Mouse (Mus musculus) left cerebral cortex, postnatal 4 days (tissue): ENCODE results near the gene Pnkp. TPM values are rescaled to one million over a fixed set of nuclear protein-coding genes. Genes with fewer than 3 reads are reported as not detected.
A peak's percentile ranks its signal among the peaks of the same experiment; 100 is the strongest.

Experiments used
- DNase-seq: peaks from one replicate; pipeline ENCODE4 v3.0.0-alpha.2; 2022
- intact Hi-C: fragments of 180-260 bp; cut with DNase I; formaldehyde crosslinking; loops from one replicate; pipeline ENCODE4 v1.15.1; 2025
- microRNA-seq: library from miRNA; unstranded; fragments of <30 nt; microRNA quantifications from one replicate; pipeline ENCODE4 v1.2.0, GENCODE M21; 2022
- total RNA-seq, 2 experiments: library from RNA; stranded (reverse); gene quantifications; 2 replicates each; pipeline ENCODE4 v1.2.3; 2021

The Pnkp gene
- total RNA-seq, 2 experiments from 2014 or later: 27.5 to 29.3 TPM

DNA sequence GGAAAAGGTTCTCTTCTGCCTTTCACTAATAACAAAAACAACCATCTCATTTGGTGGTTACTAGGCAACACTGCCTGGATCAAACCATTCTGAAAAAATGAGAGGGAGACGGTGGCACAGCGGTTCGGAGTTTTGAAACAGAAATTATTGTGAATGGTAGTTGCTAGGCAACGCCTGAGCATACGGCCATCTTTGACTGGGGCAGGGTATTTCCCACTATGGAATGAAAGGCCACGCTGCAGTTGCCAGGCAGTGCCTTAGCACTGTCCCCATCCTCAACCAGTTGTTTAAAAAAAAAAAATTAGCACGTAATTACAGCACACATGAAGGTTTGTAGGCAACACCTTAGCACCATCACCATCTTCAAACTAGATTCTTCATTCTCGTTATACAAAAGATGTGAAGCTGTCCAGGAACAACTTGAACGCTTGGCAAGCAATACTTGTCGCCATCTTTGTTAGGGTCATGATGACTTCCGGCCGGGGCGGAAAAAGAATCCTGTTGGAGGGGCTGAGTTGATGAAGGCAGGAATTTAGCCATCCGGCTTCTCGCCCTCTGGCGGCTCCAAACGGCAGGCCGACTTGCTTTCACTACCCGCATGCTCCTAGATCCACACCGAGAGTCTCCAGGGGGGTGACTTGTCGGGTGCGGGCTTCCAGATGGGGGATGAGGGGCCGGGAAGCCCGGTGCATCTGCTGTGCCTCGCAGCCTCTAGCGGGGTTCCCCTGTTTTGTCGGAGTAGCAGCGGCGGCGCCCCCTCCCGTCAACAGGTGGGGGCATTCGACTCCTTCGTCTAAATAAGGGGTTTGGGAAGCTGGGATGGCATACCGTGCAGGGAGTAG, 38.9 kb downstream of the Pnkp start, which contains the start of gene Fuz:
Gene Fuz (plus strand): TSS at position 487 of the 842 bp plus-strand sequence.
- intact Hi-C loops: no loop called here
- DNase-seq: peak; percentile 93

DNA sequence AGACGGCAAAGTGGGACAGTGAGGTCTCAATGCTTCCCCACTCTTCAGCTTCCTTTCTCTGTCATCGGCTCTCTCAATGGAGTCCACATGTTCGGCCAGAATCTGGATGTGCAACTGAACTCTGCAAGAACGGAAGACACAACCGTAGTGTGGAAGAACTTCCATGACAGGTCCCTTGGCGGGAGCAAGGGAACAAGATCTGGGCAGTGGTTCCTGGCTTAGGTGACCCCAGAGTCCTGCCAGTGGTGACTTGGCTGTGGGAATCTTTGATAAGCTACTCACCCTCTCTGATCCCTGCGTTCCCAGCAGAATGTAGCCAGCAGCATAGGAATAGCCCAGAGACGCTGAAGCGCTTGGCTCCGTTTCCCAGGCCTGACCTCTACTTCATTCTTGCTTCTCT, 39.6 kb downstream of the Pnkp start:
- intact Hi-C loops: no loop called here

DNA sequence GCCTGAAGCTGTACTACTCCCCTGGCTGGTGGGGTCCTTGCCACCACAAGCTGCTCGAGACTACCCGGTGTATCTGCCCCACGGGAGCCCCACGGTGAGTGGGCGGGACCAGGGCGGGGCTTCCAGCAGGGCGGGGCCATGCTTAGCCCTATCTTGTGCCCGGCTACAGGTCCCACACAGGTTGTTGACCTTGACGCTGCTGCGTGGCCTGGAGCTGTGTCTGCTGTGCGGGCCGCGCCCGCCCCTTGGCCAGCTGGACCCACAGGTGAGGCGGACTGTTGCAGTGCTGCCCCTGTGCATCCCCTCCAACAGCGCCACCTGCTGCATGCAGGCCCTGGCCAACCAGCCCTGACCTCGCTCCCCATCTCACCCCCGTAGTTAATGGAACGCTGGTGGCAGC, 41.7 kb downstream of the Pnkp start:
- intact Hi-C loops: no loop called here
- peak; percentile 46 for DNase-seq

More for the DNA sequence above, 39.6 kb downstream of the Pnkp start:
- DNase-seq: no peak

DNA sequence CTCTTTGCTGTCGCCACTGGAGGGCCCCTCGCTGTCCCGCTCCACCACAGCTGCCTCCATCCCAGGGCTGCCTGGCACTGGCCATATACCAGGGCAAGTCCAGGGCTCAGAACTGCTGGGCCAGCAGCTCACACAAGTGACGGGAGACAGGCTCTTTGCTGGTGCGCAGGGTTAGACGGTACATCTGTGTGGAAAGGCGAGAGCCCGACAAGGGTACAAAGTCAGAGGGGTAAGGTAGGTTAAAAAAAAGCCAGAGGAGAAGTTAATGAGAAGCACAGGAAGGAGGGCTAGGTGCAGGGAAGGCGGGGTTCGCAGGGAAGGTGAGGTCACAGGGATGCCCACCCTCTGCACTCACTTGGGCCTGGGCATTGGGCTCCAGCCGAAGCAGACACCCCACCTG, 43.7 kb downstream of the Pnkp start:
- no peak for DNase-seq
- intact Hi-C loops: no loop called here

DNA sequence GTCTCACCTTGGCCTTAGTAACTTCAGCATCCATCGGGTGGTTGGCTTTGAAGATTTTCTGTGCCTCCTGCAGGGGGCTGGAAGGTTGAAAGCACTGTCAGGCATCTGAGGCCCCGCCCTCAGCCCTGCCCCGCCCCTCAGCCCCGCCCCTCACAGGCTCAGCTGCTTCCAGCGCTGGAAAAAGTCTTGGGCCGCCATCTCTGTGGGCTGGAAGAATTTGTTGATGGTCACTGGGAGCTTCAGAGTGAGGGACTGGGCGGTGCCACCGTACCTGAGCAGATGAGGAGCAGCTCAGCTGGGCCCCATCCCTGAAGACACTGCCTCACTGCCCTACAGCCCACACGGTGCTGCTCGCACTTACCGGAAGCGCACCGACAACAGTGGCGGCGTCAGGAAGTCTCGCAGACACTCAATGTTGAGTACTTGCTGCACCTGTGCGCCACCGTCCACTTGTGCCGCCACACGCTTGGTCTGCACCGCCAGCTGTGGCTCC, 44.3 kb downstream of the Pnkp start:
- intact Hi-C loops: no loop called here
- DNase-seq: no peak

DNA sequence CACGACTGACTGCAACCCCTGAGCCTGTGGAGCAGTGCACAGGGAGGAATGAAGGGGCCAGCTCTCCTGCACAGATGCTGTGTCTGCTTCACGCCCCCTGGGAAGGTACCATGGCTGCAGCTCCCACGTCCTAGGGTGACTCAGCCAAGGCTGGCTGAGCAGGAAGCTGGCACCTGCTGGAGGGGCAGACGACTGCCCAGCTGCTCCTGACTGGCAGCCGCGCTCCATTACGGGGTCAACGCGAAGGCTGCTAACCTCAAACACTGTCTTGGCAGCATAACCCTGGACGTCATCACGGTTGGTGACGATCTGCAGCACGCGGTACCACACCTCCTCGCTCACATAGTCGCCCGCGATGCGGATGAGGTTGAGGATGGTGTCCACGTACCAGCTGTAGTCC, 48.5 kb downstream of the Pnkp start:
- intact Hi-C loops: no loop called here
- DNase-seq: no peak

DNA sequence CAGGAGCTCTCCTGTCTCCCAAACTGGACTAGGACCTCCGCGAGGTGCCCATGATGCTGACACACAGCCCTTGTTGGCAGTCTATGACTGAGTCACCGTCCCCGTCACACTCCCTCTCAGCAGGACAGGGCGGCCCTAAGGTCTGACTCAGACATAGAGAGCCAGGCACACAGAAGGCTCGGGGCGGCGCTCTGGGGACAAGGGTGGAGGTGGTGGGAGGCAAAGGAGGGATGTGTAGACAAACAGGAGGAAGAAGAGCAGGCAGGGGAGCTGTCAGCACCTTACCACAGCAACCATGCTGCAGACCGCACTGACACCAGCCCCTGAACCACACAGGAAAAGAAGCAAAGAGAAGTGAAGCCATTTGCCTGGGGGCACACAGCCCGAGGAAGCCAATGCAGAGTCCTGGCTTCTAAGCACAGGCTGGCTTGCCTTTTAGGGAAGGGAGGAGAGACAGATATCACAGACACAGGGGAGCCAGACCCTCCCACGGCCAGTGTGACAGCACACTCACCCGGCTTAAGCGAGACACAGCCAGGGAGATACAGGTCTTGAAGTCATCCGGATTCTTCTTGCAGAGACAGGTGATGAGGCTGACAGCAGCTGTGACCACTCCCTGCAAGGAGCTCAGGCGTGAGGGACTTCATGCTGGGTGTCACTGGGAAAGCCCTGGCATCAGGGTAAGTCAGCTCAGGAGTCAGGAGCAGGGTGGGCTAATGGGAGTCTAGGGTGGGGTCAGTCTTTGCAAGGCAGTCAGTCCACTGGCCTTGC, 52.0 kb downstream of the Pnkp start:
- no peak for DNase-seq
- intact Hi-C loops: no loop called here

Small RNA genes within 50 kb of the gene (microRNA-seq; reads per million reads assigned to microRNA genes)
- gene Mir707: not detected

Other genes starting within 250 kb of the Pnkp start
- gene Myh14, start 186.3 kb upstream of the Pnkp start, total RNA-seq: 1 to 10 TPM; 3.0 to 5.7 TPM
- gene Izumo2, start 148.4 kb upstream of the Pnkp start, total RNA-seq: not detected
- 10 to 100 TPM; 19.6 to 25.9 TPM for gene Vrk3, start 108.7 kb upstream of the Pnkp start, total RNA-seq
- gene Zfp473, start 106.1 kb upstream of the Pnkp start, total RNA-seq: under 1 TPM; 0.84 to 0.91 TPM
- 10 to 100 TPM; 50.3 to 51.1 TPM for gene Nup62, start 41.1 kb upstream of the Pnkp start, total RNA-seq
- gene Il4i1, start 40.8 kb upstream of the Pnkp start, total RNA-seq: 1 to 10 TPM; 1.0 TPM
- 10 to 100 TPM; 22.6 to 23.5 TPM for gene Atf5, start 40.5 kb upstream of the Pnkp start, total RNA-seq
- 10 to 100 TPM; 74.1 to 85.4 TPM for gene Akt1s1, start 8.1 kb upstream of the Pnkp start, total RNA-seq
- gene Tbc1d17, start 8.1 kb upstream of the Pnkp start, total RNA-seq: 10 to 100 TPM; 57.1 to 68.3 TPM
- 100 to 1,000 TPM; 423 to 428 TPM for gene Ptov1, start 12.6 kb downstream of the Pnkp start, total RNA-seq
- gene Med25, start 35.6 kb downstream of the Pnkp start, total RNA-seq: 100 to 1,000 TPM; 117 to 122 TPM
- gene Fuz, start 38.9 kb downstream of the Pnkp start, total RNA-seq: 10 to 100 TPM; 10.5 to 13.1 TPM
- 100 to 1,000 TPM; 232 to 258 TPM for gene Ap2a1, start 72.4 kb downstream of the Pnkp start, total RNA-seq
- gene Tsks, start 86.1 kb downstream of the Pnkp start, total RNA-seq: not detected
- 10 to 100 TPM; 59.7 to 68.8 TPM for gene Cpt1c, start 117.7 kb downstream of the Pnkp start, total RNA-seq
- 100 to 1,000 TPM; 485 to 487 TPM for gene Prmt1, start 129.4 kb downstream of the Pnkp start, total RNA-seq
- gene Irf3, start 140.5 kb downstream of the Pnkp start, total RNA-seq: 10 to 100 TPM; 34.8 to 37.9 TPM
- gene Bcl2l12, start 141.6 kb downstream of the Pnkp start, total RNA-seq: 1 to 10 TPM; 4.4 to 4.7 TPM
- 100 to 1,000 TPM; 154 TPM for gene Scaf1, start 159.2 kb downstream of the Pnkp start, total RNA-seq
- gene Rras, start 160.8 kb downstream of the Pnkp start, total RNA-seq: 1 to 10 TPM; 6.9 to 7.2 TPM
- gene Prr12, start 195.7 kb downstream of the Pnkp start, total RNA-seq: 10 to 100 TPM; 77.9 to 80.6 TPM
- gene Nosip, start 205.3 kb downstream of the Pnkp start, total RNA-seq: 10 to 100 TPM; 44.8 to 47.6 TPM
- gene Prrg2, start 205.5 kb downstream of the Pnkp start, total RNA-seq: 1 to 10 TPM; 6.2 to 7.2 TPM
- gene Rcn3, start 235.1 kb downstream of the Pnkp start, total RNA-seq: 10 to 100 TPM; 13.0 to 16.7 TPM
- gene Fcgrt, start 246.7 kb downstream of the Pnkp start, total RNA-seq: 10 to 100 TPM; 17.7 to 18.3 TPM